Mouse (Mus musculus) CH12.LX (cell line): ENCODE data around the gene Enpp4. TPM values are rescaled to one million over a fixed set of nuclear protein-coding genes. Genes with fewer than 3 reads are reported as not detected.

Experiments
- DNase-seq: peaks from one replicate; pipeline ENCODE4 v3.0.0-alpha.2; 2013; ENCODE audit errors: extremely low read depth
- H3K27ac ChIP-seq: 2 replicates; pipeline ENCODE4 v1.5.1; 2012; ENCODE audit warnings: low read depth, mild to moderate bottlenecking, control low read depth, moderate library complexity; ENCODE audit not compliant: insufficient read depth
- H3K27me3 ChIP-seq: replicated peaks from 2 replicates; pipeline ENCODE3; 2012; ENCODE audit warnings: inconsistent platforms
- H3K36me3 ChIP-seq, 2 experiments: replicated peaks in 1 of 2; 2 replicates each; pipeline versions ENCODE3 to v1.6.1; 2012; ENCODE audit warnings: inconsistent platforms in 1 of 2, low read length in 1 of 2, mild to moderate bottlenecking in 1 of 2, mixed read lengths in 1 of 2, moderate library complexity in 1 of 2; ENCODE audit not compliant: control insufficient read depth in 1 of 2, insufficient read depth in 1 of 2
- H3K4me1 ChIP-seq, 2 experiments: 2 replicates each; pipeline ENCODE4 v1.6.1; 2012; ENCODE audit warnings: inconsistent platforms in 1 of 2, moderate library complexity in 1 of 2; ENCODE audit not compliant: insufficient read depth in 2 of 2, control insufficient read depth in 1 of 2
- H3K4me2 ChIP-seq: 2 replicates; pipeline ENCODE4 v1.6.1; 2012; ENCODE audit warnings: low read depth, mild to moderate bottlenecking, control low read depth; ENCODE audit not compliant: poor library complexity, insufficient read depth, severe bottlenecking
- H3K4me3 ChIP-seq, 3 experiments: fragments of 150-350 bp in 1 of 3; sonication (generic) in 1 of 3; replicated peaks in 1 of 3; 2 replicates each; pipeline versions ENCODE3 to v1.5.1; 2011 to 2012; ENCODE audit warnings: low read depth in 2 of 3, low read length in 2 of 3, mild to moderate bottlenecking in 2 of 3, moderate library complexity in 2 of 3, control low read depth in 1 of 3, improper control_type of control experiment in 1 of 3, inconsistent platforms in 1 of 3, mixed read lengths in 1 of 3; ENCODE audit not compliant: poor library complexity in 1 of 3
- H3K79me2 ChIP-seq: replicated peaks from 2 replicates; pipeline ENCODE4 v1.6.1; 2012; ENCODE audit warnings: mild to moderate bottlenecking, moderate library complexity; ENCODE audit not compliant: control insufficient read depth, poor library complexity, insufficient read depth, severe bottlenecking; ENCODE audit errors: extremely low read depth
- H3K9ac ChIP-seq: 2 replicates; pipeline ENCODE4 v1.6.1; 2012; ENCODE audit warnings: low read depth, mild to moderate bottlenecking, control low read depth, moderate library complexity; ENCODE audit not compliant: insufficient read depth
- H3K9me3 ChIP-seq: replicated peaks from 2 replicates; pipeline ENCODE3; 2012; ENCODE audit warnings: low read length, inconsistent platforms, mixed read lengths
- BHLHE40 ChIP-seq: IDR thresholded peaks from 2 replicates; pipeline ENCODE4 v1.6.1; 2011; ENCODE audit warnings: mild to moderate bottlenecking, low read depth, low read length, improper control_type of control experiment
- CHD2 ChIP-seq: IDR thresholded peaks from 2 replicates; pipeline ENCODE4 v1.6.1; 2011; ENCODE audit warnings: low read length, improper control_type of control experiment
- CTCF ChIP-seq, 2 experiments: IDR thresholded peaks in 1 of 2; conservative IDR thresholded peaks in 1 of 2; 2 replicates each; pipeline ENCODE4 v1.5.1; 2011 to 2012; ENCODE audit warnings: low read depth in 2 of 2, low read length in 2 of 2, improper control_type of control experiment in 1 of 2, inconsistent platforms in 1 of 2, mild to moderate bottlenecking in 1 of 2, moderate library complexity in 1 of 2
- GABPA ChIP-seq: IDR thresholded peaks from 2 replicates; pipeline ENCODE4 v1.6.1; 2012; ENCODE audit warnings: low read depth, low read length, improper control_type of control experiment, inconsistent platforms; ENCODE audit not compliant: insufficient replicate concordance
- JUN ChIP-seq: IDR thresholded peaks from 2 replicates; pipeline ENCODE4 v1.6.1; 2011; ENCODE audit warnings: low read depth, mild to moderate bottlenecking, low read length, improper control_type of control experiment, moderate library complexity; ENCODE audit not compliant: insufficient read depth
- JUND ChIP-seq: conservative IDR thresholded peaks from 2 replicates; pipeline ENCODE4 v1.6.1; 2011; ENCODE audit warnings: low read depth, low read length, improper control_type of control experiment
- KAT2A ChIP-seq: IDR thresholded peaks from 2 replicates; pipeline ENCODE4 v1.6.1; 2012; ENCODE audit warnings: low read length, improper control_type of control experiment, inconsistent platforms; ENCODE audit not compliant: insufficient replicate concordance
- MEF2A ChIP-seq: IDR thresholded peaks from 2 replicates; pipeline ENCODE4 v1.6.1; 2014; ENCODE audit warnings: low read depth, mild to moderate bottlenecking, inconsistent platforms, low read length, improper control_type of control experiment, borderline replicate concordance
- NELFE ChIP-seq: IDR thresholded peaks from 2 replicates; pipeline ENCODE4 v1.6.1; 2011; ENCODE audit warnings: low read depth, low read length, improper control_type of control experiment
- NRF1 ChIP-seq: IDR thresholded peaks from 2 replicates; pipeline ENCODE4 v1.6.1; 2014; ENCODE audit warnings: low read depth, mild to moderate bottlenecking, inconsistent platforms, low read length, improper control_type of control experiment, moderate library complexity
- RAD21 ChIP-seq: IDR thresholded peaks from 2 replicates; pipeline ENCODE4 v1.6.1; 2011; ENCODE audit warnings: low read depth, mild to moderate bottlenecking, low read length, improper control_type of control experiment, moderate library complexity
- SIN3A ChIP-seq: IDR thresholded peaks from 2 replicates; pipeline ENCODE4 v1.6.1; 2012; ENCODE audit warnings: low read length, improper control_type of control experiment, inconsistent platforms
- SMC3 ChIP-seq: IDR thresholded peaks from 2 replicates; pipeline ENCODE4 v1.6.1; 2011; ENCODE audit warnings: low read depth, low read length, improper control_type of control experiment
- TBP ChIP-seq: conservative IDR thresholded peaks from 2 replicates; pipeline ENCODE4 v1.6.1; 2011; ENCODE audit warnings: low read depth, low read length, improper control_type of control experiment
- TCF12 ChIP-seq: IDR thresholded peaks from 2 replicates; pipeline ENCODE4 v1.6.1; 2014; ENCODE audit warnings: low read depth, mild to moderate bottlenecking, inconsistent platforms, low read length, improper control_type of control experiment
- USF2 ChIP-seq: conservative IDR thresholded peaks from 2 replicates; pipeline ENCODE4 v1.6.1; 2011; ENCODE audit warnings: low read depth, low read length, improper control_type of control experiment
- ZNF384 ChIP-seq: IDR thresholded peaks from 2 replicates; pipeline ENCODE4 v1.6.1; 2012; ENCODE audit warnings: low read depth, low read length, improper control_type of control experiment, inconsistent platforms
- dilution Hi-C: fragments of 300-500 bp; cut with MboI; formaldehyde crosslinking; loops from 2 replicates; pipeline ENCODE4 v1.14.3; 2020; ENCODE audit warnings: low sequenced_read_pairs; ENCODE audit not compliant: extremely low pct_unique_long_range_greater_than_20kb, extremely low pct_ligation_motif_present
- in situ Hi-C: fragments of 300-500 bp; cut with MboI; formaldehyde crosslinking; loops from 3 replicates; pipeline ENCODE4 v1.14.3; 2019; ENCODE audit warnings: low sequenced_read_pairs, low pct_ligation_motif_present, low pct_unique_long_range_greater_than_20kb, mixed read lengths
- polyA plus RNA-seq: library from polyadenylated mRNA; unstranded; fragments of >175 nt; gene quantifications from 2 replicates; pipeline ENCODE4 v1.2.1, GENCODE M21; 2012; ENCODE audit warnings: low read depth; ENCODE audit not compliant: insufficient read length
- total RNA-seq, 2 experiments: library from RNA; depleted of rRNA; stranded (reverse); fragments of 300-350 nt in 1 of 2; fragments of >200 nt in 1 of 2; gene quantifications; 2 replicates each; pipeline ENCODE4 v1.2.3; 2012 to 2014

Gene Enpp4
- total and polyA plus RNA-seq, 3 experiments = 0.11 to 0.34 (median 0.16) TPM

DNA sequence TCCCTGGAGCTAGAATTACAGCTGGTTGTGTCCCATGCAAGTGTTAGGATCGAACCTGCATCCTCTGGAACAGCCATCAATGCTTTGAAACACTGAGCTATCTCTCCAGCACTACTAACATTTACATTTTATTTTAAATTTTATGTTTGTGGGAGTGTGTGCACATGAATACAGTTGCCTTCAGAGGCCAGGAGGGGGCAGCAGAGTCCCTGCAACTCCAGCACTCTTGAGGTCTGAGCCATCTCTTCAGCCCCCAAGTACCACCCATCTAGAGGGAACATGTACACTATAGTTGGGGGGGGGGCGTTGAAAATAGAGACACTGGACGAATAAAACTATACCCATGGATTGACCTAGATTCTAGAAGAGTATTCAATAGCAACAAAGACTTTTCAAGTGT is 45.5 kb upstream of the Enpp4 start:
- peaks cover 53% of the 10 kb centered on the region for H3K27me3 ChIP-seq
- H3K79me2 ChIP-seq = no peaks in the 10 kb centered on the region
- in situ Hi-C loops (loop anchor here (10.0 kb wide), 1 partner anchor 104 kb away; no protein-coding TSS in a partner anchor), dilution Hi-C loops (no loop called here)
- DNase-seq = peak; percentile 32
- no peak overlapping the region for H3K9ac ChIP-seq
- H3K36me3 ChIP-seq = no peaks in the 10 kb centered on the region
- H3K9me3 ChIP-seq = peaks cover 3% of the 10 kb centered on the region
- no peaks in the 10 kb centered on the region for H3K4me1 ChIP-seq
- no peak overlapping the region for H3K4me3 ChIP-seq
- no peak overlapping the region for H3K27ac ChIP-seq
- no peak for TF ChIP-seq JUN
- peak; percentile 61 for TF ChIP-seq RAD21
- TF ChIP-seq CTCF (conservative IDR thresholded peaks at IDR 0.05 in 1 of 2, IDR thresholded peaks at IDR 0.05 in 1 of 2; ENCODE audit: low read depth in 2 of 2, low read length in 2 of 2) = peak in 1 of 2 experiments; percentile 72; a peak in 2 of 4 replicates
- no peak for TF ChIP-seq JUND
- TF ChIP-seq GABPA = no peak
- no peak for TF ChIP-seq ZNF384
- TF ChIP-seq TBP = no peak
- TF ChIP-seq SMC3 = peak; percentile 73
- no peak for TF ChIP-seq CHD2
- no peak for TF ChIP-seq SIN3A
- TF ChIP-seq NRF1 = no peak
- no peak for TF ChIP-seq KAT2A
- TF ChIP-seq, all 38 proteins: peak for 3
- H3K4me2 ChIP-seq = no peak overlapping the region

DNA sequence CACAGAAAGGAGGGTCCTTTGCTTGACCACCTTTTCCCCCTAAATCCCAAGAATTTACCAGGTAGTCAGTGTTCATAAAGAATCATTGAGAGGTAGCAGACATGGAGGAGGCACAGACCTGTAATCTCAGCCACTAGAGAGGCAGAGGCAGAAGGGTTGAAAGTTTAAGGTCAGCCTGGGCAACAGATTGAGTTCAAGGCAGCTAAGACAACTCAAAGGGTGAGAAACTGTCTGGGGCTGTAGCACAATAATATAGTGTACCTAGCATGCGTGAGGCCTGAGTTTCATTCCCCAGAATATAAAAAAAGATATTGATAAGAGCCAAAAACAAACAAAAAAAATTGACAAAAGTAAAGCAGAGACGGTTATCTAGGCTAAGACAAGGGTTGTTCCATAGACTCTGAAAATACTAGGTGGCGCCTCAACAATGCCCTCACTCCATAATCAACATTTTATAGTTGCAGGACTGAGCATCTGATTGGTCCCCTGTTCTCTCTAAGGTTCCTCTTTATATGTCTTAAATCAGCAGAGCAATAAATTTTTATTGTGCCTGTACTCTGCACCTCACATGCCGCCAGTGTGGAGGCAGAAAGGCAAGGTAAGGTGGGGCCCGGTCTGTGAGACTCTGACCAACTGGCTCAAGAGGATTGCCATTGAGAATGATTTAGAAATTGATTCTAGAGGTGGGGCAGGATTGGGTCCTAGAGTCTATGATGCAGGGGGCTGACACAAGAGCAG is 42.7 kb upstream of the Enpp4 start:
- H3K9ac ChIP-seq = no peak overlapping the region
- no peaks in the 10 kb centered on the region for H3K36me3 ChIP-seq
- peaks cover 3% of the 10 kb centered on the region for H3K9me3 ChIP-seq
- H3K27ac ChIP-seq = no peak overlapping the region
- peaks cover 0 to 7% of the 10 kb centered on the region in 2 experiments; a peak in 1 of 4 replicates for H3K4me1 ChIP-seq
- TF ChIP-seq MEF2A = no peak
- no peak for TF ChIP-seq USF2
- TF ChIP-seq NELFE = no peak
- TF ChIP-seq BHLHE40 = no peak
- TF ChIP-seq TCF12 = no peak
- TF ChIP-seq CHD2 = no peak
- no peak for TF ChIP-seq NRF1
- TF ChIP-seq GABPA = no peak
- dilution Hi-C loops = no loop called here
- H3K4me2 ChIP-seq = no peak overlapping the region
- H3K79me2 ChIP-seq = no peaks in the 10 kb centered on the region
- in situ Hi-C loops = no loop called here
- DNase-seq = no peak
- H3K27me3 ChIP-seq = peaks cover 50% of the 10 kb centered on the region
- H3K4me3 ChIP-seq = no peak overlapping the region
